Mouse (Mus musculus): ENCODE data around the gene Nubp2. TPM values are rescaled to one million over a fixed set of nuclear protein-coding genes. Genes with fewer than 3 reads are reported as not detected.

Gene Nubp2
- total and polyA plus RNA-seq, 3 experiments: 70.9 to 124 (median 89.1) TPM

GRCm38 (mm10) chr17:24898041-24898854 is 12.1 kb upstream of the Nubp2 start:
- in situ Hi-C loops (cut with MboI; ENCODE audit: low pct_ligation_motif_present, low pct_unique_long_range_greater_than_20kb, low sequenced_read_pairs): no loop called here
- H3K27ac ChIP-seq (ENCODE audit: insufficient read depth, low read depth): no peak overlapping the region
- DNase-seq (ENCODE audit: extremely low read depth): no peak
- H3K4me2 ChIP-seq (ENCODE audit: insufficient read depth, low read depth, poor library complexity, severe bottlenecking): no peak overlapping the region
- H3K79me2 ChIP-seq (replicated peaks; ENCODE audit: control insufficient read depth, extremely low read depth, insufficient read depth, poor library complexity, severe bottlenecking): peaks cover 15% of the 10 kb centered on the region
- H3K9me3 ChIP-seq (replicated peaks; ENCODE audit: low read length): no peaks in the 10 kb centered on the region
- no peaks in the 10 kb centered on the region for H3K27me3 ChIP-seq (replicated peaks)
- H3K4me1 ChIP-seq (ENCODE audit: control insufficient read depth in 1 of 2, insufficient read depth in 2 of 2): peaks cover 12 to 36% of the 10 kb centered on the region in 2 experiments
- dilution Hi-C loops (cut with MboI; ENCODE audit: extremely low pct_ligation_motif_present, extremely low pct_unique_long_range_greater_than_20kb, low sequenced_read_pairs): no loop called here
- H3K4me3 ChIP-seq (replicated peaks in 1 of 3; ENCODE audit: low read depth in 2 of 3, low read length in 2 of 3, poor library complexity in 1 of 3): no peak overlapping the region
- TF ChIP-seq MYC (IDR thresholded peaks at IDR 0.05; ENCODE audit: low read depth, low read length) (no peak), ZKSCAN1 (IDR thresholded peaks at IDR 0.05; ENCODE audit: borderline replicate concordance, low read depth, low read length) (no peak), USF1 (IDR thresholded peaks at IDR 0.05; ENCODE audit: low read depth, low read length) (no peak), MXI1 (IDR thresholded peaks at IDR 0.05; ENCODE audit: low read depth, low read length) (no peak), TBP (conservative IDR thresholded peaks at IDR 0.05; ENCODE audit: low read depth, low read length) (no peak), EP300 (IDR thresholded peaks at IDR 0.05; ENCODE audit: low read length) (no peak), MEF2A (IDR thresholded peaks at IDR 0.05; ENCODE audit: borderline replicate concordance, low read depth, low read length) (no peak), CHD1 (IDR thresholded peaks at IDR 0.05; ENCODE audit: low read depth, low read length) (no peak), E2F4 (IDR thresholded peaks at IDR 0.05; ENCODE audit: insufficient replicate concordance, low read depth, low read length) (no peak), USF2 (conservative IDR thresholded peaks at IDR 0.05; ENCODE audit: low read depth, low read length) (no peak), MAFK (IDR thresholded peaks at IDR 0.05; ENCODE audit: insufficient replicate concordance, low read length) (no peak), ETS1 (conservative IDR thresholded peaks at IDR 0.05; ENCODE audit: low read depth, low read length) (no peak), JUN (IDR thresholded peaks at IDR 0.05; ENCODE audit: insufficient read depth, low read depth, low read length) (no peak), POLR2A (IDR thresholded peaks at IDR 0.05; ENCODE audit: low read depth, low read length) (no peak), ZC3H11A (IDR thresholded peaks at IDR 0.05; ENCODE audit: low read depth, low read length) (no peak)
- no peak overlapping the region for H3K9ac ChIP-seq (ENCODE audit: insufficient read depth, low read depth)
- H3K36me3 ChIP-seq (replicated peaks in 1 of 2; ENCODE audit: control insufficient read depth in 1 of 2, insufficient read depth in 1 of 2, low read length in 1 of 2): peaks cover 68 to 76% of the 10 kb centered on the region in 2 experiments

DNA sequence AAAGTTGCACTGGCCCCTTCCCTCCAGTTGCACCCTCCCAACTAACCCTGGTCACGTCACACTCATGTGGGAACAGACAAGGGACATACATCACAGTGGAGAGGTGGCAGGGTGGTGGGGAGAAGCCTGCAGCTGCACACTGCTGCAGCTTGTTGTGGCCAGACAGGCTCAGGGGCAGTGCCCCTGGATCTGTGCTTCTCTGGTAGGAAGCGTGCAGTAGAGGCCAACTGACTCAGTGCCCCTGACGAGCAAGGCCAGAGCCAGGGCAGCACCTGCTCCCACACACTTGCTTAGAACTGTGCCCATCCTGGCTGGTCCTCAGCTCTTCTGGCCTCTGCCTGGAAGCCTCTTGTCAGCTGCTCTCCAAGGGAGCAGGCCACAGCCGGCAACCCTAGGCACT is 11.5 kb upstream of the Nubp2 start:
- peaks cover 12 to 42% of the 10 kb centered on the region in 2 experiments for H3K4me1 ChIP-seq (ENCODE audit: control insufficient read depth in 1 of 2, insufficient read depth in 2 of 2)
- no peak for DNase-seq (ENCODE audit: extremely low read depth)
- H3K9me3 ChIP-seq (replicated peaks; ENCODE audit: low read length): no peaks in the 10 kb centered on the region
- TF ChIP-seq POLR2AphosphoS2 (IDR thresholded peaks at IDR 0.05; ENCODE audit: low read depth, low read length): no peak
- no peak for TF ChIP-seq MEF2A (IDR thresholded peaks at IDR 0.05; ENCODE audit: borderline replicate concordance, low read depth, low read length)
- TF ChIP-seq ZMIZ1 (IDR thresholded peaks at IDR 0.05; ENCODE audit: low read depth, low read length): no peak
- TF ChIP-seq TCF12 (IDR thresholded peaks at IDR 0.05; ENCODE audit: low read depth, low read length): no peak
- TF ChIP-seq NELFE (IDR thresholded peaks at IDR 0.05; ENCODE audit: low read depth, low read length): no peak
- no peak for TF ChIP-seq NRF1 (IDR thresholded peaks at IDR 0.05; ENCODE audit: low read depth, low read length)
- TF ChIP-seq ZNF384 (IDR thresholded peaks at IDR 0.05; ENCODE audit: low read depth, low read length): no peak
- TF ChIP-seq ZC3H11A (IDR thresholded peaks at IDR 0.05; ENCODE audit: low read depth, low read length): no peak
- TF ChIP-seq MYC (IDR thresholded peaks at IDR 0.05; ENCODE audit: low read depth, low read length): no peak
- no peak for TF ChIP-seq JUND (conservative IDR thresholded peaks at IDR 0.05; ENCODE audit: low read depth, low read length)
- no peak for TF ChIP-seq TBP (conservative IDR thresholded peaks at IDR 0.05; ENCODE audit: low read depth, low read length)
- TF ChIP-seq USF2 (conservative IDR thresholded peaks at IDR 0.05; ENCODE audit: low read depth, low read length): no peak
- TF ChIP-seq ETS1 (conservative IDR thresholded peaks at IDR 0.05; ENCODE audit: low read depth, low read length): no peak
- no peak for TF ChIP-seq USF1 (IDR thresholded peaks at IDR 0.05; ENCODE audit: low read depth, low read length)
- TF ChIP-seq MAZ (IDR thresholded peaks at IDR 0.05; ENCODE audit: low read depth, low read length): no peak
- no peak for TF ChIP-seq PAX5 (IDR thresholded peaks at IDR 0.05; ENCODE audit: low read length)
- no peak for TF ChIP-seq UBTF (IDR thresholded peaks at IDR 0.05; ENCODE audit: low read depth, low read length)
- no peak for TF ChIP-seq MAX (IDR thresholded peaks at IDR 0.05; ENCODE audit: low read length)
- TF ChIP-seq CHD1 (IDR thresholded peaks at IDR 0.05; ENCODE audit: low read depth, low read length): no peak
- TF ChIP-seq BHLHE40 (IDR thresholded peaks at IDR 0.05; ENCODE audit: low read depth, low read length): no peak
- peaks cover 15% of the 10 kb centered on the region for H3K79me2 ChIP-seq (replicated peaks; ENCODE audit: control insufficient read depth, extremely low read depth, insufficient read depth, poor library complexity, severe bottlenecking)
- H3K36me3 ChIP-seq (replicated peaks in 1 of 2; ENCODE audit: control insufficient read depth in 1 of 2, insufficient read depth in 1 of 2, low read length in 1 of 2): peaks cover 68 to 76% of the 10 kb centered on the region in 2 experiments
- H3K9ac ChIP-seq (ENCODE audit: insufficient read depth, low read depth): no peak overlapping the region
- dilution Hi-C loops (cut with MboI; ENCODE audit: extremely low pct_ligation_motif_present, extremely low pct_unique_long_range_greater_than_20kb, low sequenced_read_pairs) (no loop called here), in situ Hi-C loops (cut with MboI; ENCODE audit: low pct_ligation_motif_present, low pct_unique_long_range_greater_than_20kb, low sequenced_read_pairs) (no loop called here)
- H3K27me3 ChIP-seq (replicated peaks): no peaks in the 10 kb centered on the region
- peak overlapping the region in 1 of 3 experiments; percentile 17 for H3K4me3 ChIP-seq (replicated peaks in 1 of 3; ENCODE audit: low read depth in 2 of 3, low read length in 2 of 3, poor library complexity in 1 of 3)
- H3K27ac ChIP-seq (ENCODE audit: insufficient read depth, low read depth): no peak overlapping the region
- H3K4me2 ChIP-seq (ENCODE audit: insufficient read depth, low read depth, poor library complexity, severe bottlenecking): no peak overlapping the region
